Mouse (Mus musculus) CH12.LX (cell line): ENCODE measurements around the gene Hibadh. TPM values are rescaled to one million over a fixed set of nuclear protein-coding genes. Genes with fewer than 3 reads are reported as not detected.

ENCODE experiments used
- DNase-seq: peaks from one replicate; pipeline ENCODE4 v3.0.0-alpha.2; 2013; ENCODE audit errors: extremely low read depth
- H3K27ac ChIP-seq: 2 replicates; pipeline ENCODE4 v1.5.1; 2012; ENCODE audit warnings: low read depth, mild to moderate bottlenecking, control low read depth, moderate library complexity; ENCODE audit not compliant: insufficient read depth
- H3K27me3 ChIP-seq: replicated peaks from 2 replicates; pipeline ENCODE3; 2012; ENCODE audit warnings: inconsistent platforms
- H3K36me3 ChIP-seq, 2 experiments: replicated peaks in 1 of 2; 2 replicates each; pipeline versions ENCODE3 to v1.6.1; 2012; ENCODE audit warnings: inconsistent platforms in 1 of 2, low read length in 1 of 2, mild to moderate bottlenecking in 1 of 2, mixed read lengths in 1 of 2, moderate library complexity in 1 of 2; ENCODE audit not compliant: control insufficient read depth in 1 of 2, insufficient read depth in 1 of 2
- H3K4me1 ChIP-seq, 2 experiments: 2 replicates each; pipeline ENCODE4 v1.6.1; 2012; ENCODE audit warnings: inconsistent platforms in 1 of 2, moderate library complexity in 1 of 2; ENCODE audit not compliant: insufficient read depth in 2 of 2, control insufficient read depth in 1 of 2
- H3K4me2 ChIP-seq: 2 replicates; pipeline ENCODE4 v1.6.1; 2012; ENCODE audit warnings: low read depth, mild to moderate bottlenecking, control low read depth; ENCODE audit not compliant: poor library complexity, insufficient read depth, severe bottlenecking
- H3K4me3 ChIP-seq, 3 experiments: fragments of 150-350 bp in 1 of 3; sonication (generic) in 1 of 3; replicated peaks in 1 of 3; 2 replicates each; pipeline versions ENCODE3 to v1.5.1; 2011 to 2012; ENCODE audit warnings: low read depth in 2 of 3, low read length in 2 of 3, mild to moderate bottlenecking in 2 of 3, moderate library complexity in 2 of 3, control low read depth in 1 of 3, improper control_type of control experiment in 1 of 3, inconsistent platforms in 1 of 3, mixed read lengths in 1 of 3; ENCODE audit not compliant: poor library complexity in 1 of 3
- H3K79me2 ChIP-seq: replicated peaks from 2 replicates; pipeline ENCODE4 v1.6.1; 2012; ENCODE audit warnings: mild to moderate bottlenecking, moderate library complexity; ENCODE audit not compliant: control insufficient read depth, poor library complexity, insufficient read depth, severe bottlenecking; ENCODE audit errors: extremely low read depth
- H3K9ac ChIP-seq: 2 replicates; pipeline ENCODE4 v1.6.1; 2012; ENCODE audit warnings: low read depth, mild to moderate bottlenecking, control low read depth, moderate library complexity; ENCODE audit not compliant: insufficient read depth
- H3K9me3 ChIP-seq: replicated peaks from 2 replicates; pipeline ENCODE3; 2012; ENCODE audit warnings: low read length, inconsistent platforms, mixed read lengths
- BHLHE40 ChIP-seq: IDR thresholded peaks from 2 replicates; pipeline ENCODE4 v1.6.1; 2011; ENCODE audit warnings: mild to moderate bottlenecking, low read depth, low read length, improper control_type of control experiment
- CTCF ChIP-seq, 2 experiments: IDR thresholded peaks in 1 of 2; conservative IDR thresholded peaks in 1 of 2; 2 replicates each; pipeline ENCODE4 v1.5.1; 2011 to 2012; ENCODE audit warnings: low read depth in 2 of 2, low read length in 2 of 2, improper control_type of control experiment in 1 of 2, inconsistent platforms in 1 of 2, mild to moderate bottlenecking in 1 of 2, moderate library complexity in 1 of 2
- E2F4 ChIP-seq: IDR thresholded peaks from 2 replicates; pipeline ENCODE4 v1.6.1; 2011; ENCODE audit warnings: low read depth, low read length, improper control_type of control experiment; ENCODE audit not compliant: insufficient replicate concordance
- EP300 ChIP-seq: IDR thresholded peaks from 2 replicates; pipeline ENCODE4 v1.6.1; 2011; ENCODE audit warnings: low read length, improper control_type of control experiment
- IRF4 ChIP-seq: IDR thresholded peaks from 2 replicates; pipeline ENCODE4 v1.6.1; 2014; ENCODE audit warnings: low read depth, mild to moderate bottlenecking, inconsistent platforms, low read length, improper control_type of control experiment
- JUN ChIP-seq: IDR thresholded peaks from 2 replicates; pipeline ENCODE4 v1.6.1; 2011; ENCODE audit warnings: low read depth, mild to moderate bottlenecking, low read length, improper control_type of control experiment, moderate library complexity; ENCODE audit not compliant: insufficient read depth
- JUND ChIP-seq: conservative IDR thresholded peaks from 2 replicates; pipeline ENCODE4 v1.6.1; 2011; ENCODE audit warnings: low read depth, low read length, improper control_type of control experiment
- MAFK ChIP-seq: IDR thresholded peaks from 2 replicates; pipeline ENCODE4 v1.6.1; 2011; ENCODE audit warnings: low read length, improper control_type of control experiment; ENCODE audit not compliant: insufficient replicate concordance
- MAX ChIP-seq: IDR thresholded peaks from 2 replicates; pipeline ENCODE4 v1.6.1; 2011; ENCODE audit warnings: low read length, improper control_type of control experiment
- MAZ ChIP-seq: IDR thresholded peaks from 2 replicates; pipeline ENCODE4 v1.6.1; 2012; ENCODE audit warnings: low read depth, mild to moderate bottlenecking, inconsistent platforms, low read length, improper control_type of control experiment, moderate library complexity
- MXI1 ChIP-seq: IDR thresholded peaks from 2 replicates; pipeline ENCODE4 v1.6.1; 2011; ENCODE audit warnings: mild to moderate bottlenecking, low read depth, low read length, improper control_type of control experiment
- MYC ChIP-seq: IDR thresholded peaks from 2 replicates; pipeline ENCODE4 v1.6.1; 2011; ENCODE audit warnings: low read depth, mild to moderate bottlenecking, improper control_type of control experiment, low read length
- NRF1 ChIP-seq: IDR thresholded peaks from 2 replicates; pipeline ENCODE4 v1.6.1; 2014; ENCODE audit warnings: low read depth, mild to moderate bottlenecking, inconsistent platforms, low read length, improper control_type of control experiment, moderate library complexity
- PAX5 ChIP-seq: IDR thresholded peaks from 2 replicates; pipeline ENCODE4 v1.6.1; 2012; ENCODE audit warnings: low read length, inconsistent platforms, mixed read lengths
- POLR2A ChIP-seq: IDR thresholded peaks from 2 replicates; pipeline ENCODE4 v1.6.1; 2011; ENCODE audit warnings: low read depth, mild to moderate bottlenecking, improper control_type of control experiment, low read length
- POLR2AphosphoS2 ChIP-seq: IDR thresholded peaks from 2 replicates; pipeline ENCODE4 v1.6.1; 2011; ENCODE audit warnings: low read depth, low read length, improper control_type of control experiment
- RCOR1 ChIP-seq: conservative IDR thresholded peaks from 2 replicates; pipeline ENCODE4 v1.6.1; 2012; ENCODE audit warnings: low read depth, mild to moderate bottlenecking, inconsistent platforms, low read length, improper control_type of control experiment
- SIN3A ChIP-seq: IDR thresholded peaks from 2 replicates; pipeline ENCODE4 v1.6.1; 2012; ENCODE audit warnings: low read length, improper control_type of control experiment, inconsistent platforms
- TCF12 ChIP-seq: IDR thresholded peaks from 2 replicates; pipeline ENCODE4 v1.6.1; 2014; ENCODE audit warnings: low read depth, mild to moderate bottlenecking, inconsistent platforms, low read length, improper control_type of control experiment
- USF2 ChIP-seq: conservative IDR thresholded peaks from 2 replicates; pipeline ENCODE4 v1.6.1; 2011; ENCODE audit warnings: low read depth, low read length, improper control_type of control experiment
- ZNF384 ChIP-seq: IDR thresholded peaks from 2 replicates; pipeline ENCODE4 v1.6.1; 2012; ENCODE audit warnings: low read depth, low read length, improper control_type of control experiment, inconsistent platforms
- dilution Hi-C: fragments of 300-500 bp; cut with MboI; formaldehyde crosslinking; loops from 2 replicates; pipeline ENCODE4 v1.14.3; 2020; ENCODE audit warnings: low sequenced_read_pairs; ENCODE audit not compliant: extremely low pct_unique_long_range_greater_than_20kb, extremely low pct_ligation_motif_present
- in situ Hi-C: fragments of 300-500 bp; cut with MboI; formaldehyde crosslinking; loops from 3 replicates; pipeline ENCODE4 v1.14.3; 2019; ENCODE audit warnings: low sequenced_read_pairs, low pct_ligation_motif_present, low pct_unique_long_range_greater_than_20kb, mixed read lengths
- polyA plus RNA-seq: library from polyadenylated mRNA; unstranded; fragments of >175 nt; gene quantifications from 2 replicates; pipeline ENCODE4 v1.2.1, GENCODE M21; 2012; ENCODE audit warnings: low read depth; ENCODE audit not compliant: insufficient read length
- total RNA-seq, 2 experiments: library from RNA; depleted of rRNA; stranded (reverse); fragments of 300-350 nt in 1 of 2; fragments of >200 nt in 1 of 2; gene quantifications; 2 replicates each; pipeline ENCODE4 v1.2.3; 2012 to 2014

The Hibadh gene
- total and polyA plus RNA-seq, 3 experiments = 38.6 to 60.4 (median 44.4) TPM

DNA sequence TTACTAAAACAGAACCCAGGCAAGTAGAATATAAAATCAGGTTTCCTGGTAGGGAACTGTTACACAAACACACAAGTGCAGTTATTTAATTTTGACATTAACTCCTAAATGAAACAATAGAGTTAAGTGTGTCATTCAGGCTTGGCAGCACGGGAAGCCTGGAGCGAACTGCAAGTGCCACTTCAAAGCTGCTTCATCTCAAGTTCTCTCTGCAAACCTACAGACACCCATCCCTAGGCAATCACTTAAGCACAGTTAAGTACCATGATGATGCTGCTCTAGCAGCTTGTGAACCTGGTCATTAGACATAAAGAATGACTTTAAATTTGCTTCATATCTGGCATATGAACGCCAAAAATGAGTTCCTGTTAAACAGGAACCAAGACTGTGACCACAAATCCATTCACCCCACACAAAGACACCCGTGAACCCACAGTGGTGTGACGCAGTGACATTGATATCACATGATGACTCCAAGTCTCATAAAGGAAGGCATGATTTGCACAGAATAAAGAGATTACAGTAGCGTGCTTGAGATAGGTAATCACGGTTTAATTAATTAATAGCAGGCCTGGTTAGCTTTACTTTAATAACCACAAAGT, 33.3 kb downstream of the Hibadh start:
- peaks cover 8 to 37% of the 10 kb centered on the region in 2 experiments for H3K36me3 ChIP-seq
- dilution Hi-C loops = no loop called here
- TF ChIP-seq MXI1 (no peak), CTCF (conservative IDR thresholded peaks at IDR 0.05 in 1 of 2, IDR thresholded peaks at IDR 0.05 in 1 of 2; ENCODE audit: low read depth in 2 of 2, low read length in 2 of 2) (no peak), EP300 (no peak), MAFK (no peak), NRF1 (no peak), PAX5 (no peak), ZNF384 (no peak), RCOR1 (no peak), POLR2A (no peak), JUND (no peak), SIN3A (no peak), IRF4 (no peak), MAZ (no peak), USF2 (no peak), TCF12 (no peak), MYC (no peak), MAX (no peak), E2F4 (no peak), JUN (no peak), POLR2AphosphoS2 (no peak)

GRCm38 (mm10) chr6:52601706-52602642, 38.2 kb downstream of the Hibadh start:
- no peak overlapping the region for H3K9ac ChIP-seq
- no peaks in the 10 kb centered on the region for H3K79me2 ChIP-seq
- no peak overlapping the region for H3K4me3 ChIP-seq
- no peak overlapping the region for H3K4me2 ChIP-seq
- TF ChIP-seq BHLHE40 (no peak), IRF4 (no peak)
- in situ Hi-C loops = no loop called here
- H3K27me3 ChIP-seq = no peaks in the 10 kb centered on the region
- H3K4me1 ChIP-seq = peaks cover 8 to 30% of the 10 kb centered on the region in 2 experiments
- DNase-seq = no peak
- H3K27ac ChIP-seq = no peak overlapping the region
- H3K9me3 ChIP-seq = no peaks in the 10 kb centered on the region
- dilution Hi-C loops = no loop called here
- H3K36me3 ChIP-seq = peaks cover 0 to 11% of the 10 kb centered on the region in 2 experiments

More for the DNA sequence above, 33.3 kb downstream of the Hibadh start:
- no peak for DNase-seq
- H3K4me2 ChIP-seq = no peak overlapping the region
- no peak overlapping the region for H3K9ac ChIP-seq
- H3K79me2 ChIP-seq = no peaks in the 10 kb centered on the region
- H3K27ac ChIP-seq = no peak overlapping the region
- H3K4me1 ChIP-seq = peaks cover 8 to 35% of the 10 kb centered on the region in 2 experiments
- no peak overlapping the region for H3K4me3 ChIP-seq
- H3K27me3 ChIP-seq = no peaks in the 10 kb centered on the region
- H3K9me3 ChIP-seq = no peaks in the 10 kb centered on the region
- in situ Hi-C loops = no loop called here
